Mouse (Mus musculus) heart, adult 8-10 months (tissue): ENCODE data around the gene Atp6v0b. TPM values are rescaled to one million over a fixed set of nuclear protein-coding genes. Genes with fewer than 3 reads are reported as not detected.
A peak's percentile ranks its signal among the peaks of the same experiment; 100 is the strongest.

Experiments
- DNase-seq: peaks from one replicate; pipeline ENCODE4 v3.0.0; 2022; ENCODE audit warnings: low spot score
- total RNA-seq, 4 experiments: library from RNA; stranded (reverse); gene quantifications; 2 replicates each; pipeline ENCODE4 v1.2.4; 2022

The Atp6v0b gene
- total RNA-seq, 4 experiments from 2014 or later: 108 to 133 (median 121) TPM

GRCm38 (mm10) chr4:117908834-117909453, 21.8 kb upstream of the Atp6v0b start:
- no peak for DNase-seq

DNA sequence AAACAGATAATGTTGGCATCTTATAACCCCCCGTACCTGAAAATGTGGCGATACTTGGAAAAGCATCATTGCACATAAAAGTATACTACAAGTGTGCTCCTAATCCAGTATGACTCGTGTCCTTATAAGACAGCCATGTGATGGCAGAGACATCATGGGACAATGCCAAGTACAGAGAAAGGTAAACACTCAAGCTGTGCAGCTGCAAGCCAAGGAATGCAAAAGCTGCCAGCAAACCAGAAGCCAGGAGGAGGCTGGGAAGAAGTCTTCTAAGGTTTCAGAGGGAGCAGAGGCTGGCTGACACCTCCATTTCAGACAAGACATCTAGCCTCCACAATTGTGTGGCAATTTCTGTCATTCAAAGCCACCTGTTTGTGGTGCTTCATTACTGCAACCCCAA, 19.1 kb upstream of the Atp6v0b start:
- no peak for DNase-seq

DNA sequence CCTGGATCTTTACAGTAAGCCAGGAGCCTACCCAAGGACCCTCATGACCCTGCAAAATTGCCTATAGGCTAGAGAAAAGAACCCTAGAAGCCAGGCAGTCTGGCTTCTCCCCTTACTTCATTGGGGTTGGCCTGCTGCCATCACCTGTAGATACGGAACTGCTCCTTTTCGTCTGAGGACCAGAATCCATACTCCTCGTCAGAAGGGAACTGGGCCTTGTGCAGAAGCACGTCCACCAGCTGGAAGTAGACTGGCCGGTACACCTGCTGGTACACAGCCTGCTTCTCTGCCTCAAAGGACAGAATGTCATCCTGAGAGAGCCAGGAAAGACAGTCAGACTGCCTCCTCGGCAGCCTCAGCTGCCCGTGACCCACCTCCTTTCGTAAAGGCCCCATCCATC, 17.6 kb upstream of the Atp6v0b start:
- no peak for DNase-seq

DNA sequence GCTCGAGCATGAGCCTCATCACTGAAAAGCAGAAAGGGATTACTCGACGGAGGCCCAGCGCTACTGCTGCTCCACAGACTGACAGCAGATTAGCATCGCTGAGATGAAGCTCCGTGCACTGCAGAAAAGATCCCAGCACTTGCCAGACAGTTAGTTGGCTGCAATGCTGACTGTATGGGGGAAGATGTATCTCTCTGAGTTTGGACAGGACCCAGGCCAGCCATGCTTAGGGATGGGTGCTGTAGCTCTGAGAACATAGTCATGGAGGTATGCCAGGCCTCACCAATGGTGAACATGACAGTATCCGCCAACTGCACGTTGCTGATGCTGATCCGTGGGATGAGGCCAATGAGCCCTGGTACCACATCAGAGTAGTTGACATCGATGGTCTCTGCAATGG, 17.0 kb upstream of the Atp6v0b start:
- no peak for DNase-seq

DNA sequence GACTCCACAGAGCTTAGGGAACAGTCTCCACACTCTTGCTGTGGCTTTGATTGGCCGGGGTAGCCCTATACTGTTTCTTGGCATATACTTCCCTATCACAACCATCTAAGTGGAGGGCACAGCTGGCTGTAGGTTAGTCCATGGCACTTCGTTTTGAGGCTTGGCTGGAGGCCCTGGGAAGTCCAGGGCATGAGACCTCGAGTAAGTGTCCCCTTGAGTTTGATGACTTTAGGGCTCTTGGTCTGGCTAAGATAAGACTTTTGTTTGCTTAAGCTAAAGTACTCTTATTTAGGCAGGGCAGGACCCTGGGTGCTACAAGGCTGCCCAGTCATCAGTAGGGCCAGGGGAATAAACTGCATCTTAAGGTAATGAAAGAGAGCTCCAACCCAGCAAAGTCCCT, 11.0 kb upstream of the Atp6v0b start:
- DNase-seq: no peak

DNA sequence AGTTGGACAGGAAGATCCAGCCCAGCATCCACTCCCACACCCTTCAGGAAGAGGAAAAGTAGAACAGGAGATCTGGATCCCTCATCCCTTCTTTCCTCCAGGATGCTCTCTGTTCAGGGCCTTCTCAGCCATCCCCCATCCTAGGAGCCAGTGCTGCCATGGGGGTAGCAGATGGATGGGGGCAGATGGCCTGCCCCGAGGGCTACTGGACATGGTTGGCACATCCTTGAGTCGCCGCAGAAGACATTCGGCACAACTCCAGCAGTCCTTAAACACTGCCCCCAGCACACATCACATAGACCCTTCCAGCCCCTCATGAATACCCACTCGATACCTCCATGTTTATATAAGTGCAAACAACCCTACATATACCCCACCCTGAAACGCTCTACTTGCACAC, 8.9 kb upstream of the Atp6v0b start:
- no peak for DNase-seq

DNA sequence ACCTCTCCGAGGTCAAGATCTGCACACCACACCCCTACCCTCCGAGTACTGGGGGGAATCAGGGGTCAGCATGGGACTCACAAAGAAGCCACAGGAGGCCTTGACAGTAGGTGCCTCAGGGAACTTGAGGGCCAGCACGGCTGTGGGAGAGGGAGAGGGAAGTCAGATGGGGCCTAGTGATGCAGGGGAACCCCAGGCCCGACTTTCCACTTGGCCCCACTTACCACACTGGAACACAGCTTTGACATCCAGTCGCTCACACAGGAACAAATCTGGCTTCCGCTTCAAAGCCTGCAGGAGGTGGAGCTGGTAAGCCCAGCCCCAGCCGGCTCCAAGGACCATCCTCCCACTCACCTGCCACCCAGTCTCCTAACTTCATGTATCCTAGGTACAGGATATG, 8.2 kb upstream of the Atp6v0b start:
- no peak for DNase-seq

- DNase-seq: no peak
Measured at GRCm38 (mm10) chr4:117894601-117895000, 7.5 kb upstream of the Atp6v0b start.

DNA sequence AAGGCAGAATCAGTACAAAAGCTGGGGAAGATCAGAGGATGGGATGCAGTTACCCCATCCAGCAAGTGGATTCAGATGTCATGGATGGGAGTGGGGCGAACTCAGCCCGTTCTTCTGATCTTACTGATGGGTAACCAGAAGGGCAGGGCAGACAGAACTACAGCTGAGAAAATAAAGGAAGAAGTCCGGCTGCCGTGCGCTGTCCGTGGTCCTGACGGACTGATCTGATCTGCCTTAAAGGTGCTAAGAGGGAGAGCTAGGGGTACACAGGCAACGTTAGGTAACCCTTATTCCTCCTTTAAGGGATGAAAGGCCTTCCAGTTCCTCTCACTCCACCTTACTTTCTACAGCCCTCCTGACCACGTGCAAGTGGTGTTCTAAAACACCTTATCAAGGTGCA, 6.2 kb upstream of the Atp6v0b start:
- no peak for DNase-seq

GRCm38 (mm10) chr4:117891738-117892161, 4.6 kb upstream of the Atp6v0b start, which contains the start of gene Dph2:
Gene Dph2, minus strand, starts transcription at chr4:117892032.
- DNase-seq: peak; percentile 92

GRCm38 (mm10) chr4:117890750-117891149, 3.6 kb upstream of the Atp6v0b start:
- no peak for DNase-seq

- DNase-seq: no peak
Measured at GRCm38 (mm10) chr4:117890031-117890430, 2.9 kb upstream of the Atp6v0b start.

- no peak for DNase-seq
Measured at GRCm38 (mm10) chr4:117889471-117889870, 2.3 kb upstream of the Atp6v0b start.

DNA sequence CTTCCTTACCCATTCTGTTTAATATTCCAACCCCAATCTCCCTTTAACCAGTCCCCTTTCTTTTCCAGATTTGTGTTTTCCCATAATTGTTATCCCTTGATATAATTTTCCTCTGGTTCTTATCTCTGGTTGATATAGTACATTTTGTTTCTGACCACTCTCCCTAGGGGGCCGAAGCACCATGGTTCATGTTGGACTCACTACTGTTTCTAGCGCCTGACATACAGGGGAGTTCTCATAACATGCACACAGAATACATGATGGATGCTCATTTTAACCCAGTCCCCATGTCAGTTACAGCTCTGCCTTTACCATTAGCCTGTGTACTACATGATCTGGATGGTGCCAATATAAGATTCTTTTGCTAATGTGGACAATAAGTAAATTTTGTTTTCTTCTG, 787 bp upstream of the Atp6v0b start:
- no peak for DNase-seq

- DNase-seq: no peak
Measured at GRCm38 (mm10) chr4:117886644-117887043, 489 bp downstream of the Atp6v0b start.

DNA sequence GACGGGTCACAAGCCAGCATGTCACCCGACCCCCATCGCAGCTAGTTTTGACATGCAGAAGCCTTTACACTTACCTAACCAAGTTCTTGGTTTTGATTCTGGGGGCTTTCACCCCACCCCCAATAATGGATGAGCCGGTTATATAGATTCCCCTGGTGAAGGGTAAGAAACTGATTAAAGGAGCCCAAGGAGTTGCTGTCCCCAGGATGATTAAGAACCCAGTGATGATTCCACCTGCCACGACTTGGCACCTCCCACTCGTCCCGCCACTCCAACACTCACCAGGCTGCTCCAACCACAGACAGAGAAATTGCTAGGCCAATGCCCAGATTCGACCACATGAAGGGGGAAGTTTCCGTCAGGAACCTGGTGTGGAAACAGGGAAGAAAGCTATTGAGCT, 1.1 kb downstream of the Atp6v0b start:
- no peak for DNase-seq

- no peak for DNase-seq
Measured at GRCm38 (mm10) chr4:117885093-117885492, 2.0 kb downstream of the Atp6v0b start.

DNA sequence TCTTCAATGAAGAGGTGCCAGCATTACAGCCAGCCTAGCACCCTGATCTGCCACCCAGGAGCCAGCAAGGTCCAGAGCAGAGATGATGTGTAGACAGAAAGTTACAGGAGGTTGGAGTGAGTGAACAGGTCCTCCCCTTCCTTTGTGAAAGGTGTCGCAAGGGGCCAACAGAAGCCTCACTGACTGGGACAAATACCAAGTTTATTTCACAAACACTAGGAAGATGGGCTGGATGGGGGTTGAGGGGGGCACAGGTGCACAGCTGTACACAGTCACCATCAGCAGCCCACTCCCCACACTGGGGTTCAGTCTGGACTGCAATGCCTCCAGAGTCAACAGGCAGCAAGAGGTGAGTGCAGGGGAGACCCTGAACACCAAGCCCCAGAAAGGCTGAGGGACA, 3.0 kb downstream of the Atp6v0b start:
- no peak for DNase-seq

- DNase-seq: no peak
Measured at GRCm38 (mm10) chr4:117882701-117883691, 4.1 kb downstream of the Atp6v0b start, which contains the start of gene B4galt2. Gene B4galt2, minus strand, starts transcription at chr4:117883487.

DNA sequence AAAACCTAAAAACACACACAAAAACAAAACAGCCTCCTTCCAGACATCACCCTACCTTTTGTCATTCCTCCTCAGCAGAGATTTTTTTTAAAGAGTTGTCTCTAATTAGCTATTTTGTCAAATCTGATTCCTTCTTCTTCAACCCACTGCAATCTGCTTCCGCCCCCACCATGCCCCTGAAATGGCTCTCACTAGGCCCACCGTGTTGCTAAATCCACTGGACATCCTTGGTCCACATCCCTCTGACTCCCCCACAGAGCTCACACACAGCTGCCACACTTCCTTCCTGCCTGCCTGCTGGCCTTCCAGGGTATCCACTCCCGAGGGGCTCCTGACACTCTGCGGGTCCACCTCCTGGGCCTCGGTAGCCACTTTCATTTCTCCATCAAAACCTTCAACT, 8.4 kb downstream of the Atp6v0b start:
- DNase-seq: no peak

DNA sequence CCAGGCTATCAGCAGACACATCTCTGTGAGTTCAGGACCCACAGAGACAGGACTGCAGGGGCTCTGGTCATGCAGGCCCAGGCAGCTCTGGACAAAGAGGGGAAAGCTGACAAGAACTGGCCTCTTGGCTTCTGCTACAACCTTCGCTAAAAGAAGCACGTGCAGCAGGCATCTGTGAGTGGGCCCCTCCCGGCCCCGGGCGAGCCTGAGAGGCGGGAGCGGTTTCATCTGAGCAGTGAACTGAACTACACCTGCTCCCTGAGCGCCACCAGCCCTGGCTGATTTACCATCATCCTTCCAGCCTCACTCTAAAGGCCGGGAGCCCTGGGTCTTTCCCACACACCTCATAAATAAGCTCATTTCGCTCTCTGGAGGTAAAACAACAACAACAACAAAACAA, 8.8 kb downstream of the Atp6v0b start:
- DNase-seq: no peak

DNA sequence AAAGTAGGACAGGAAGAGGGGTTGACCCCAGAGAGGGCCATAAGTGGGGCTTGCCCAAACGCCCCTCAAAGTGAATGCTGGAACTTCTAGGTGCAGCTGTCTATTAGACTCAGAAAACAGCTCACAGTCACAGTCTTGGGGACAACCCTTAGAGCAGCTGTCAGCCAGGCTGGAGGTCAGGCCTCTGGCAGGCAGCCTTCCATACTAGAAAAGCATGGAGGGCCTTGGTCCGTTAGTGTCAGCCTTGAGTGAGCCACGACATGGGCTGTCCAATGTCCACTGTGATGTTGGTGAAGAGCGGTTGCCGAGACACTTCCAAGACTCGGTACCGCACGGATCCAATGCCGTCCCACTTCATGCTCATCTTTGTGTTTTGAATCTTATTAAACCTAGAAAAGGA, 13.5 kb downstream of the Atp6v0b start:
- DNase-seq: no peak

DNA sequence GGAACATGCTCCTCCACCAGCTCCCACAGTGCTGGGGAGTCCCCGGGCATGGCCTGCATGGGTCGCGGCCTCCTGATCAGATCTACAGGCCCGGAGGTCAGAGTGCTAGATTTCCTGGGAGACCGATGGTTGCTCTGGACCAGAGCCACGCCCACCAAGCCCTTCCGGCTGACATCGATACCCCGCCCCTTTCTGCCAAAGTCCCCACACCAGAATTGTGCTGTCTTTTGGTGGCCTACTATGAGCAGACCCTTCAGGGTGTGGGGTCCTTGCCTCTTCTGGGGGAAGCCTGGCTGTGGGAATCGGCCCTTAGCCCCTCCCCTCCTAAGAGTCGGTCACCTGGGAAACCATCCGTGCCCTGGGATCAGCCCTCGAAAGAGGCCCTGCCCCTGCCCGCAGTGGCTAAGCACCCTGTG, 14.7 kb downstream of the Atp6v0b start, which contains the start of gene Ccdc24:
Gene Ccdc24, minus strand, starts transcription at position 87 of the 416 bp plus-strand sequence.
- DNase-seq: no peak
